Mouse (Mus musculus) embryo, embryonic 10.5 days (tissue): ENCODE data around the gene Gak.
"Not testable (repeated sequence)": the region's sequence is repeated elsewhere in the genome, so short reads cannot be mapped to it uniquely, and the experiment has no call there.

Experiments
- DNase-seq: peaks from one replicate; pipeline ENCODE4 v3.0.0-alpha.2; 2015; ENCODE audit warnings: low spot score

Gene Gak

DNA sequence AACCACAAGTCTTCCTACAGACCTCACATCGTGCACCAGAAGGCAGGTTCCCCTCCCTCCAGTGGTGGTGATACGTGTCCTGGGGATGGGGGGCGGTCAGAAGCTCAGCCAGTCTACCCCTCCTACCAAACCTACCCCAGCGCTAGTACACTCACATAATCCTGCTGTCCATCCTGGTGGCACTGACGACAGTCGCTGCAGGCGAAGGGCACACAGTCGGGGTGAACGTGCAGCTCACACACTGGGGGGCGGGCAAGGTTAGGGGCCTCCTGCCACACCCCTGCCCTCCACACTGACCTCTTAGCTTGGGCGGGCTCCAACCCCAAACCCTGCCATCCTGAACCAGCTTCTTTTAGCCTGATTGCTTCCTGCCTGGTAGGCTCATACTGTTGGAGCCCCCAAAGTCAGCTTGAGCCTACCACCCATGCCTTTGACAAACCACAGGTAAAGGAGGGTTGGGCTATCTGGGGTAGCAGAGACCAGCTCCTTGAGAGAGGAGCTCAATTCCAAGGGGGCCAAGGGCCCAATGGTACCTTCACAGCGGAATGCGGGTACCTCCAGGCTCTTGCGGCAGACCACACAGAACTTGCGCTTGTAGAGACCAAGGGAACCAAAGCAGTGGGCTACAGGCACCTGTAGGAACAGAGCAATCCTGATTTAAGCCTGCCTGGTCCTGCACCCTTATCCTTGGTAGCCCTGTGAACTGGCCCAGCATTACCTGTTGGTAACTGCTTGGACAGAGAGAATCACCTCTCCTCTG is 26.5 kb upstream of the Gak start:
- DNase-seq: no peak

DNA sequence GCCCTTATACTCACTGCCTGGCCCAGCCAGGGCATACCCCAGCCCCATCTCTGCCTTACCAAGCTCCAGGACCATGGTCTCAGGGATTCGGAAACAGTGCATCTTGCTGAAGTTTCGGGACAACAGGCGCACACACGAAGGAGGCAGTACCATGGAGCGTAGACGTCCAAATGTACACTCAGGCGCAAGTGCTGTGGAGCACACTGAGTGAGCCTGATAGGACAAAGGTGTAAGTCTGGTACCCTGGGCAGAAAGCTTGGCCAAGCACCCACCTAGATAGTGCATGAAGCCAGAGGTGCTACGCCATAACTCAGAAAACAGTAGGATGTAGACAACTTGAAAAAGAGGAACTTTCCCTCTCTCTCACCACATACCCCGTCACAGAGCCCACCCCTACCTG is 25.8 kb upstream of the Gak start:
- DNase-seq: no peak

GRCm38 (mm10) chr5:108654444-108654990 is 25.0 kb upstream of the Gak start:
- no peak for DNase-seq

GRCm38 (mm10) chr5:108653341-108653740 is 23.8 kb upstream of the Gak start:
- DNase-seq: no peak

DNA sequence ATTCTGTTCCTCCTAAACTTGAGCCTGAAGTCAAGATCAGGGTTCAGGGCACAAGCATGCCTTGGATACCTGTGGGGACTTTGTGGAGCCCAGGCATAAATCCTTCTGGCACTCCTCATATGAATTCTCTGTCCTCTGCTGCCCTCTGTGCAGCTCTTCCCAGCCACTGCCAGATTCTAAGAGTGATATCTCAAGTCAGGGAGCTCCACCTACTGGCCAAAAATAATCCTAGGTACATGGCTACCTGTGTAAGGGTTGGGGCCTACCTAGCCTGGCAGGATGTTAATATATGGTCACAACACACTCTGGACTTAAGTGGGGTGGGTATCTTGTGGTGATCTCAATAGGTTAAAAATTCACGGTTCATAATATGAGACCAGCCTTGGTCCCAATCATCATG is 22.3 kb upstream of the Gak start:
- DNase-seq: peak; percentile 78

- DNase-seq: no peak
Observed at GRCm38 (mm10) chr5:108651136-108651720, 21.7 kb upstream of the Gak start.

GRCm38 (mm10) chr5:108650341-108650740 is 20.8 kb upstream of the Gak start:
- no peak for DNase-seq

DNA sequence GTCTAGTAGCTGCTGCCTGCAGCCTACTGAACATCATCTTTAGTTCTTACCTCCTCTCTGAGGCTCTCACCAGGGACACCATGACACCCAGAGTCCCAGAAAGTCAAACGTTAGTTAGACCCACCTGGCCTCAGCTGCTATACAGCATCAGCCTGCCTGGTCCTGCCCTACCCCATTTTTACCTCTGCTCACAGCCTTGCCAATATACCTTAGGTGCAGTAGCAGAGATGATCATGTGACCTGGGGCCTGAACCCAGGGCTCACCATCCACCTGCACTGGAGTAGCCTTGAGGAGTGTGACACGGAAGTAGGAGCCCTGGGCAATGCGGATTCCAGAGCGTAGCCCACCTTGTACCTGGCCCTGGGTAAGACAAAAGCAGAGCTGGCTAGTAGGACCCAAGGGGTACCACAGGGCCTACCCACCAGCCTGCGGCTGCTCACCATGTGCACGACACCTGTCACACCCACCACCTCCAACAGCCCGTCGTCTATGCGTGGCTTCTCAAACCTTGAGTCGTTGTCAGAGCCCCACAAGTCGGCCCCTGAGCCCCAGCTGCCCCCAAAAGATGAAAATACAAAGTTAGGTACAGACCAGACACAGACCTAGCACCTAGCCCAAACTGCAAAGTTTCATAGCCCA is 19.5 kb upstream of the Gak start:
- DNase-seq: no peak

DNA sequence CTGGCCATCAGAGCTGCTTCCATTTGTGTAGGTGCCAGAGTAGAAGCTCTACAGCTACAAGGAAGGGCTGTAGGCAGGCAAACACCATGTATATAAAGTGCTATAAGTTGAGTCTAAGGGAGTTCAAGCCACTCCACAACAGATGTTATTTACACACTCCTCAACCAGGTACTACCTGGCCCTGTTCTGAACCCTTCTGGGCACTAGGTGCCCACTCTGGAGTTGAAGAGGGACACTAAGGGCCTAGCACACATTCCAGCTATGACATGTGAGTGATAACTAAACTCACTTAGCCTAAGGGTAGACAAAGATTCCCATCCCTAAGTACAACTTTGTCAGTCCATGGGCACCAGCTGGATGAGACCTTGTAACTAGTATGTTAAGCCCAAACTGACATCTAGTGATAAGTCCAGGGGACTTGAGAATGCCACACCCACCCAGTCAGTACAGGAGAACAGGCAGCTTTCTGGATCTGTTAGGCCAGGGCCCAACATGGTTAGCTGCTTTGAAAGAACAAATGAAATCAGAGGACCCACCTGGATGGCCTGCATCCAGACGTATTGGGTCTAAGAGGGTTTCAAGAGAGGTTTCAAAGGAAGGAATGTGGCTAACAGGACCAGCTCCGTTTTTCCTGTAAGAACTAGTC is 18.4 kb upstream of the Gak start:
- DNase-seq: no peak

GRCm38 (mm10) chr5:108647311-108647710 is 17.8 kb upstream of the Gak start:
- no peak for DNase-seq

DNA sequence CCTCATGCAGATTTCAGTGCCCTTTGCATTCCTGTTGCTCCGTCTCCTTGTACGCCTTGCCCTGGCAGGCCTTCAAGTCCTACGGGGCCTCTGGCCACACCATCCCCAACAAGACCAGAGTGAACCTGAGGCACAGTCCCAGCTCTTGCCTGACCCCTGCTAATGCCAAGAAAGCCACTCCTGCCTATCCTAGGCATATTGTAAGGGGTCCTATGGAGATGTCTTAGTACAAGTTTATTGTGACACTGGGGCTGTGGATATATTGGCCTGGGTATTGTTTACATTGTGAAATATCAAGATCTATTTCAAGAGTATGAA is 16.7 kb upstream of the Gak start:
- DNase-seq: no peak

GRCm38 (mm10) chr5:108645651-108646342 is 16.2 kb upstream of the Gak start:
- DNase-seq: no peak

GRCm38 (mm10) chr5:108643674-108644073 is 14.1 kb upstream of the Gak start:
- DNase-seq: no peak

DNA sequence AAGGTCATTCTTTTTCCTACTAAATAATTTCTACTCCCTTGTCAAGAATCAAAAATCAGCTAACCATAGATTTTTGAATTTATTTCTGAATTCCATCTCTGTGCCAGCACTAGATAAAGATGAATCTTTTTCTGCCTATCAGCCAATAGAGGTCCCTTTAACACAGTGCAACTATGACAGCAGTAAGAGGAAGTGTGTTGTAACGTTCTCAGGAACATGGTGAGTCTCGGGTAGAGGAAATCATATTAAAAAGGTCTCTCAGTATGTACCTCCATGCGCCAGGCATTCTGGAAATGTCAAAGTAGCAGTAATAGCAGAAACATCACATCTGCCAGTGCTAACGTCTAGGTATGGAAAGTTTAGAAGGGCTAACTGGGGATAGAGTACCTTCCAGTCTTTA is 6.6 kb upstream of the Gak start:
- no peak for DNase-seq

GRCm38 (mm10) chr5:108634088-108634487 is 4.5 kb upstream of the Gak start:
- DNase-seq: not testable (repeated sequence)

DNA sequence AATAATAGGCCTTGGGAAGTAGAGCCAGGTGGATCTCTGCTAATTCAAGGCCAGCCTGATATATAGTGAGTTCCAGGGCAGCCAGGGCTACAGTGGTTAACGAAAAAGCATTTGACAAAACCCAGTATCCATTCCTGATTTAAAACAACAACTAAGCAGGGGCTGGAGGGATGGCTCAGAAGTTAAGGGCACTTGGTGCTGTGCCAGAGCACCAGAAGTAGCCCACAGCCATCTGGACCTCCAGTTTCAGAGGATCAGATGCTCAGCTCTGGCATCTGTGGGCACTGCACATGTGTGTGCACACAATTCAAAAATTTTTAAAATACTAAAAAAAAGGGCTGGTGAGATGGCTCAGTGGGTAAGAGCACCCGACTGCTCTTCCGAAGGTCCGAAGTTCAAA is 4.1 kb upstream of the Gak start:
- no peak for DNase-seq

DNA sequence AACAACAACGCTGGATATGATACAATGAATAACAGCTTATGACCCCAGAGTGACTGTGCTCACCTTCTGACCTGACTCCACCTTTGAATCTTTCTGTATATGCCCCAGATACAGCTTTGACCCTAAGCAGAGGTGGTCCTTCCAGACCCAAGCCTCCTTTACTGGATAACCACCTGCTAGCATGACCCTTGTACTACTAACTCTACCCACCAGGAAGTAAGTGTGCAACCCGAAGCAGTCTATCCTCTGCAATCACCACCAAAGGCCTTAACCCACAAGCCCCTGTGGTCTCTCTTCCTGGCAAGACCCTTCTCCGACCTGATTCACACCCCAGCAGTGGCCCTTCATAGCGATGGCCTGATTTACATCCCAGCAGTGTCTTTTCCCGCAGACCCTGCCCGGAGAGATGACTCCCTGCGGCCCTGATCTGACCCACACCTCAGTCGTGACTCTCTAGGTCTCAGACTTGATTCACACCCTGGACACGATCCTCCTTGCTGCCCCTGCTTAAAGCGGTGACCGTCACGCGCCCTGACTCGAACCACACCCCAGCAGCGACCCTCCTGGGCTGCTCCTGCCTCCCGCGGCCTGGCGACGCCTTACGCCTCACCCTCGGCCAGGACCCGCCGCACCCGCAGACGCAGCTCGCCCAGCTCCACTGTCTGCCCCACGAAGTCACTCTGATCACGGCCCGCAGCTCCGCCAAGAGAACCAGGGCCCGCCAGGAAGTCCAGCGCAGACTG is 493 bp downstream of the Gak start:
- no peak for DNase-seq

DNA sequence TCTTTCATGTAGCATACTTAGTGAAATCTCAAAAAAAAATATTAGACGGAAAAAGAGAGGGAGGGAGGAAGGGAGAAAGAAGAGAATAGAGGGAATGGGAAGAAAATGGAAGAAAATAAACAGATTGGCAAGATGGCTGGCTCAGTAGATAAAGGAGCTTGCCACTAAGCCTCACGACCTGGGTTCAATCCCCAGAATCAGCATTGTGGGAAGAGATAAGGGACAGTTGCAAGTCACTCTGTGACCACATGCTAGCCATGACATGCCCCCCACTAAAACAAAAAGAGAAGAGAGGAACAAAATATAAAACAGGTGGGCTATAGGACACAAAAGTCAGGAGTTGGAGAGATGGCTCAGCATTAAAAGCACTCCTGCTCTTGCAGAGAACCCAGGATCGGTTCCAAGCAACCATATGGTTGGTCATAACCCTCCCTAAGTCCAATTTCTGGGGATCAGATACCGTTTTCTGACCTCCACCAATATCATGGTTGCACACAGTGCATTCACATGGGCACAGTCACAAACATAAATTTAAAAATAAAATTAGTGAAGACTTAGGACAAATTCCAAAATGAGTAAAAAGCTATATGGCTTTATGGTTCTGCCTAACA is 3.4 kb downstream of the Gak start:
- DNase-seq: no peak

DNA sequence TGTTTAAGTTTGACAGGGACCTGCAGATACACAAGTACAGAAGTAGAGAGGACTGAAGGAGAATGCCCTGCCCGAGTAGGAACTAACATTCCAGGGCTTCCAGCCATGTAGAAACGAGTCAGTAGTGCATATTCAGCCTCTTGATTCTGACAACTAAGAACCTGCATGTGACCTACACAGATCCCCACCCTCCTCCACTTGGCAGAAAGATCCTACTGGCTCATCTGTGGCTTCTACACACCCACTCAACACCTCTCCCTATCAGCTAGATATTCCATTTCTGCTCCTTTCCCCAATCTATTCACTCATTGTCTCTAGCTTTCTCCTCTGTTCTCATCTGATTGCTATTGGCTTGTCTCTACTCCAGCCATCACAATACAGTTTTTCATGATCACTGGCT is 7.7 kb downstream of the Gak start:
- no peak for DNase-seq

GRCm38 (mm10) chr5:108610426-108610825 is 19.1 kb downstream of the Gak start:
- no peak for DNase-seq

- no peak for DNase-seq
Observed at GRCm38 (mm10) chr5:108602537-108602936, 27.0 kb downstream of the Gak start.
